Mouse (Mus musculus) yolk sac, embryonic 10.5 days (tissue): ENCODE results near the gene Lrrc27.

Experiments
- DNase-seq: peaks from one replicate; pipeline ENCODE4 v3.0.0-alpha.2; 2017; ENCODE audit warnings: low spot score

Lrrc27 gene

GRCm38 (mm10) chr7:139212754-139213745 is at the start of gene Lrrc27, which contains the start of gene Stk32c:
TSS of gene Lrrc27 (plus strand) at chr7:139212988.
TSS of gene Stk32c (minus strand) at chr7:139213307.
- peak; percentile 99 for DNase-seq

GRCm38 (mm10) chr7:139164410-139164809 is 48.4 kb upstream of the Lrrc27 start:
- DNase-seq = no peak

- no peak for DNase-seq
Observed at GRCm38 (mm10) chr7:139169143-139169542, 43.6 kb upstream of the Lrrc27 start.

GRCm38 (mm10) chr7:139179299-139179698 is 33.5 kb upstream of the Lrrc27 start:
- DNase-seq = no peak

DNA sequence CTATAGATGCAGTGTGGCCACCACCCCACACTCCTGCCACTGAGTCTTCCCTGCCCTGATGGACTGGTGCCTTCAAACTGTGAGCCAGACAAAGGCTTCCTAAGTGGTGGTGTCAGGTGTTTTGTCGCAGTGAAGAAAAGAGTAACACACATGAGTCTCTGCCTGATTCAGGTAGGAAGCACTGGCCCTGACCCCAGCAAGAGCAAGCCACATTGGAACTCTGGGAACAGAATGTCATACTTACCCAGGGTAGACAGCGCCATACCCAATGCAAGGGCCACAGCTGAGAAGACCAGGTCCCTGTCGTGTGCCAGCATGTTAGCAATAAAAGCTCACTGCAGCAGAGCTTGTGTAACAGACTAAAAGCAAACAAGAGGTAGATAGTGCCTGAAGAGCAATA is 32.7 kb upstream of the Lrrc27 start:
- DNase-seq = no peak

DNA sequence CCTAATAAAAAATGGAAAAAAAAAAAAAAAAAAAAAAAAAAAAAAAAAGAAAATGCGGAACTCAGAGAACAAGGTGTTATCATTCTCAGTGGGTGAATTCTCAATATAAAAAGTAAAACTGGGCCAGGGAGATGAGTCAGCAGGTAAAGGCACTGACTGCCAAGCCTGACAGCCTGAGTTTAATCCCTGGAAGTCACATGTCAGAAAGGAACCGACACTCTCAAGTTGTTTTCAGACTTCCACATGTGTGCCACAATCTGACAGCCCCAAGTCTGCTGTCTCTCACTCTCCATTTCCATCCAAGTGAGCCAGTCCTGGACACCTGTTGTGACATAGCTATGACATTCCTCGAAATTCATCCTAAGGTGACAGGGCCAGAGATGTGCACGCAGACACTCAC is 28.4 kb upstream of the Lrrc27 start:
- DNase-seq = no peak

- DNase-seq = no peak
Observed at GRCm38 (mm10) chr7:139184846-139185245, 27.9 kb upstream of the Lrrc27 start.

DNA sequence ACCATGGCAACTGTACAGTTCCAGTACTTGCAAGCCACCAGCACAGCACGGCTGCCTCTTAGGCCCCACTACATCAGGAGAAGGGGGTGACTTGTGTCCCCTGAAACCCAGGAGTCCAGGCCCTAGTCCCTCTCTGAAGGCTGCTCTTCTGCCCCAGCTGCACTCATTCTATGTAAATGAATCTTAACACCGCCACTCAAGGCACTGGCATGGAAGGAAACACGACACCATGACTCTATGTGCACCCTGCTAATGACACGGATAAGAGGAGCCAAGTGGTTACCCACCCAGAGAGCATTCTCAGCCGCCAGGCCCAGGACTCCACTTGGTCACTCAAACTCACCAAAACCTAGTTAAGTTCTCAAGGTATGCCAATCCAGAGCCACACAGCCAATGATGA is 26.8 kb upstream of the Lrrc27 start:
- no peak for DNase-seq

- DNase-seq = no peak
Observed at GRCm38 (mm10) chr7:139186436-139186835, 26.4 kb upstream of the Lrrc27 start.

DNA sequence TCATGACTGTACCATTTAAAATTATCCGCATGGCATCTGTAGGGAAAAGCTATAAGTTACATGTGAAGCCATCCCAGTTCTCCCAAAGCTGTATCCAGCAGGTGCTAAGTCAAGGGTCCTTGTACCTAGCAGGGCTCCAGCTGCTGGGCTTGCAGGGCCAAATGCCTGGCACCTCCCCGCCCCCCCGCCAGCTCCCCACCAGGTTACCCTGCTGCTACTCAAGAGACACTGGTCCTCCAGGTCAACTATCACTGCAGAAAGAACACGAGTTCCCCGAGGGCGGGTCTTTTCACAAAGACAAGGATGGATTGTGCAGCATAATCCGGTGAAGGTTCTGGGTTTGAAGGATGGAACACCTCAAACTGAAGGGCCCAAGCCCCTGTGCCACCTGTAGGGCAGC is 25.5 kb upstream of the Lrrc27 start:
- DNase-seq = no peak

GRCm38 (mm10) chr7:139187771-139188633 is 24.8 kb upstream of the Lrrc27 start:
- DNase-seq = peak; percentile 84

- peak; percentile 64 for DNase-seq
Observed at GRCm38 (mm10) chr7:139188634-139189207, 24.1 kb upstream of the Lrrc27 start.

- DNase-seq = no peak
Observed at GRCm38 (mm10) chr7:139190616-139191015, 22.2 kb upstream of the Lrrc27 start.

- no peak for DNase-seq
Observed at GRCm38 (mm10) chr7:139191619-139192018, 21.2 kb upstream of the Lrrc27 start.

GRCm38 (mm10) chr7:139197022-139197421 is 15.8 kb upstream of the Lrrc27 start:
- DNase-seq = no peak

- peak; percentile 47 for DNase-seq
Observed at GRCm38 (mm10) chr7:139200108-139200507, 12.7 kb upstream of the Lrrc27 start.

- no peak for DNase-seq
Observed at GRCm38 (mm10) chr7:139201209-139201608, 11.6 kb upstream of the Lrrc27 start.

DNA sequence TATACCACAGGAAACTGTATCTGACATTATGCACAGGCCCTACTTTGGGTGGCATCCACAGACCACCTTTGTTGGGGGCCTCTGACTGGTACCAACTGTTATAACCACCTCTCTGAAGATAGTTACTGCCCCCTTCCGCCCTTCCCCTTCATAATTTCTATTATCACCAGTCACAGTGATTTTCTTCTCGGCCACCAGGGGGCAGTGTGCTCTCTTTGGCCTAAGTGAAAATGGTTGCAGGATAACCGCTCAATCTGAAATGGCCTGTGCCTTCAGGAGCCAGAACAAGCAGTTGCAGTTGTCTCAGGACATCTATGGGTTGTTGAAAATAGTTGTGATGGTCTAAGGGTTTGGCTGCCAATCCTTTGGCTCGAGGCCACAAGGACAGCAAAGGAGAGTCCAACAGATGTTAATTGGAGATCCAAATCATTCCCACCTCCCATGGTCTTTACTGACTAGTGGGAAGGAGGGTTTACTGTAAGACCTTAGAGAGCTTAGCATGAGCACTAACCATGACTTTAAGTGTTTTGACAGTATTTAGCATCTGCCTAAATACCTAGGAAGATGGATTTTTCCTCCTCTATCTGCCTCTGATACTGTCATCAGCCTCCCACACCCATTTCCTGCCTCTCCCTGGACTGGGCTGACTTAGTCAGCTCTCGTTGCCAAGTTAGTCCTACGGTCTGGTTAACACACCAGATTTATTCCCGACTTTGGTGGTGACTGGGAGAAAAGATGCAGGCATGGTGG is 4.6 kb upstream of the Lrrc27 start:
- peak; percentile 50 for DNase-seq

DNA sequence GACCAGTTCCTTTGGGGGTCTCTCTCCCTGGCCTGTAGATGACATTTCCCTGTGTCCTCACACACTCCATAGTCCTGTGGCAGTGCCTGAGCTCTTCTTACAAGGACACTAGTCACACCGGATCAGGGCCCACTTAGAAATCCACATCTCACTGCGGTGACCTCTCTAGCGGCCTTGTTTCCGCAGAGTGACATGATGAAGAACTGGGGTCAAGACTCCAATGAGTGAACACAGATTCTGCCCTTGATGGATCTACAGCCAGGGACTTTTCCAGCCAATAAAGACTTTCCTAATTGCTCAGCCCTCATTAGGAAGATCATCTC is 4.1 kb upstream of the Lrrc27 start:
- no peak for DNase-seq

- DNase-seq = no peak
Observed at GRCm38 (mm10) chr7:139211761-139212160, 1.0 kb upstream of the Lrrc27 start.

DNA sequence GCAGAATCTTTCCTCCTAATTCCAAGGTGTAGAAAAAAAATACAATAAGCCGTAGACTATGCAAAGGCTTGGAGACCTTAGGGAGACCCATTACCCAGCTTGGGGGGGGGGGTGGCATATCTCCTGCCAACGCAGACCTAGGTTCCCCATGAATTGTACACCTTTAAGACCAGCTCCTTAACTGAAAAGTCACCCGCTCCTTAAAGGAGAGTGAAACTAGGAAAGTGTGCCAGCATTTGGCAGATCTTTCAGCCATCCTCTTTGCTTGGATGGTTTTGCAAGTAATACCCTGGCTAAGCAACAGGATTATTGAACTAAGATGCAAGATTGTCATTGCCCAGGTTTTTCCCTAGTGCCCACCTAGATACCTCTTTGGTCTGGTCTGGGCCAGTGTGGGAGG is 963 bp downstream of the Lrrc27 start:
- no peak for DNase-seq

- DNase-seq = no peak
Observed at GRCm38 (mm10) chr7:139214160-139214559, 1.4 kb downstream of the Lrrc27 start.
